Mouse (Mus musculus) CD4-positive helper T cell, adult 2 months (primary cell): ENCODE results near the gene Gart.

ENCODE experiments used
- DNase-seq: peaks from one replicate; pipeline ENCODE4 v3.0.0-alpha.2; 2012; ENCODE audit warnings: low read depth, missing footprints, low spot score

Gart gene

GRCm38 (mm10) chr16:91646681-91647419 is at the start of gene Gart:
Gart (minus strand) TSS chr16:91646952.
- DNase-seq: peak; percentile 94

GRCm38 (mm10) chr16:91695108-91695755 is 48.5 kb upstream of the Gart start:
- DNase-seq: no peak

GRCm38 (mm10) chr16:91694455-91695084 is 47.8 kb upstream of the Gart start:
- peak; percentile 72 for DNase-seq

GRCm38 (mm10) chr16:91689791-91690190 is 43.0 kb upstream of the Gart start:
- peak; percentile 23 for DNase-seq

- peak; percentile 96 for DNase-seq
Observed at GRCm38 (mm10) chr16:91688619-91689334, 42.0 kb upstream of the Gart start, which contains the start of gene Donson. Donson (minus strand) TSS chr16:91688770.

GRCm38 (mm10) chr16:91688023-91688618 is 41.4 kb upstream of the Gart start:
- DNase-seq: no peak

GRCm38 (mm10) chr16:91686369-91686768 is 39.6 kb upstream of the Gart start:
- DNase-seq: no peak

- DNase-seq: peak; percentile 91
Observed at GRCm38 (mm10) chr16:91685526-91685925, 38.8 kb upstream of the Gart start.

- DNase-seq: no peak
Observed at GRCm38 (mm10) chr16:91680656-91681055, 33.9 kb upstream of the Gart start.

- no peak for DNase-seq
Observed at GRCm38 (mm10) chr16:91678147-91678911, 31.6 kb upstream of the Gart start.

GRCm38 (mm10) chr16:91674500-91674899 is 27.7 kb upstream of the Gart start:
- no peak for DNase-seq

- DNase-seq: no peak
Observed at GRCm38 (mm10) chr16:91663795-91664194, 17.0 kb upstream of the Gart start.

- DNase-seq: no peak
Observed at GRCm38 (mm10) chr16:91662336-91662735, 15.6 kb upstream of the Gart start.

- no peak for DNase-seq
Observed at GRCm38 (mm10) chr16:91661397-91661796, 14.6 kb upstream of the Gart start.

GRCm38 (mm10) chr16:91659798-91660197 is 13.0 kb upstream of the Gart start:
- no peak for DNase-seq

- DNase-seq: no peak
Observed at GRCm38 (mm10) chr16:91658471-91658870, 11.7 kb upstream of the Gart start.

- no peak for DNase-seq
Observed at GRCm38 (mm10) chr16:91657285-91657684, 10.5 kb upstream of the Gart start.

- DNase-seq: no peak
Observed at GRCm38 (mm10) chr16:91655285-91655684, 8.5 kb upstream of the Gart start.

- no peak for DNase-seq
Observed at GRCm38 (mm10) chr16:91652191-91652590, 5.4 kb upstream of the Gart start.

GRCm38 (mm10) chr16:91649781-91650180 is 3.0 kb upstream of the Gart start:
- DNase-seq: no peak

GRCm38 (mm10) chr16:91649246-91649645 is 2.5 kb upstream of the Gart start:
- no peak for DNase-seq
